Mouse (Mus musculus): ENCODE measurements around the gene Atf5. TPM values are rescaled to one million over a fixed set of nuclear protein-coding genes. Genes with fewer than 3 reads are reported as not detected.

The Atf5 gene
- polyA plus RNA-seq, 1 experiment from 2014 or later = 1.8 TPM

DNA sequence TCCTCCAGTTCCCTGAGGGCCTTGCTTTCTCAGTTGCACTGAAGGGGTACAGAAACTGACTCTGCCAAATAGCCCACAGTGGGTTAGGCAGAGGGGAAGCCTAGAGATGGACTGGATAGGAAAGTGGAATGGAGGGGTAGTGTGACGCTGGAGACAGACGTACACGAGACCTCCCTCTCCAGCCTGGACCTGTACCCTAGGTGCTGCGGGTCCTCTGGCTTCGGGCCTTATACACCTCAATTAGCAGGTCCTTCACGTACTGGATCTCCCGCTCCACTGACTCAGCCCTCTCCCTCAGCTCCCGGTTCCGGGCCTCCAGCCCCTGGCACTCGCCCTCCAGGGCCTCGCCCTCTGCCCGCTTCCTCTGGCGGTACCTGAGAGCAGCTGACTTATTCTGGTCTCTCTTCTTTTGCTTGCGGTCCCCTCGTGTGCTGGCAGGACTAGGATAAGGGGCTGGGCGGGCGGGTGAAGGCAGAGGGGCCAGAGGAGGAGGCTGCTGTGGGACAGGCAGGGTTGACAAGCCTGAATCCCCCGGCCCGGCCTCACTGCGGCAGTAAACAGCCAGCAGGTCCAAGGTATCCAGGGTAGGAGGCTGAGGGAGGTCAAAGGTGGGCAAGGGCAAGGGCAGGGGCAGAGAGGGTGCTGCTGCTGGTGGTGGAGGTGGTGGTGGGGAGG, 3.7 kb downstream of the Atf5 start:
- no peak for ATAC-seq (ENCODE audit: insufficient number of reproducible peaks, insufficient read depth, low FRiP score, low read depth)
- 89% methylated on average over 20 of the region's 20 CpGs for WGBS
- peaks cover 7 to 14% of the 10 kb centered on the region in 2 experiments for H3K4me1 ChIP-seq (ENCODE audit: control insufficient read depth in 2 of 2, insufficient read depth in 2 of 2, low read length in 2 of 2)

DNA sequence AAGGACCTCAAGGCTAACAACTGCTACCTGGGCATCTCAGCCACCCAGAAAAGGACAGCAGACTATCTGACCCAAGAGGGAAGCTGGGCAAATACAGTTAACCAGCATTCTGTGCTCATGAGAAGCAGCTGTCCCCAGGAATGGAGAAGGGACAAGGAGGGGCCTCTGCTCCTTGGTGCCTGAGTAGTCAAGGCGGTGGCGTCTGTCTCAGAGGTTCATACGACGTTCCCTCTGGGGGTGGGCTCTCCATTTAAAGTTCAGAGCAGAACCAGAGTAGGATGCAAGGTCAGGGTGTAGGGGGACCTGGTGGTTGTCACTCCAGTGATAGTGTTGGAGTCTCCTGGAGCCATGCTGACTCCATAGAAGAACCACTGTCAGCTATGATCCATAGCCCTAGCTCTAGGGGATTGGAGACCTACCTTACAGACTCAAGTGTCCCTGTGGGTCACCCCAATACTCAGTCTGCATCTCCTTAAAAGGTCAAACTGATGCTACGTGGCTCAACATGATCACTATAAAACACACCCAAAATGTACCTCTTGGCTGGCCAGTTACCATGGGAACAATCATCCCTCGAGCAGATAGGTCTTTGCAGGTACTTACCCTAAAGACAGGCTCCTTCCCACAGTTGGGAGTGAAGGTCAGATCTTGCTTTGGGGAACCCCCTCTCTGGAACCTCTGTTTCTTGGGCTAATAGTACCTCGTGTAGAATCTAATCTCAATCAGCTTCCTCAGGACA, 5.5 kb downstream of the Atf5 start:
- H3K27ac ChIP-seq (replicated peaks in 1 of 2; ENCODE audit: control insufficient read depth in 1 of 2, insufficient read depth in 1 of 2, low read depth in 2 of 2, low read length in 2 of 2) = no peak overlapping the region
- H3K9me3 ChIP-seq (ENCODE audit: control insufficient read depth, low read length) = no peaks in the 10 kb centered on the region
- H3K27me3 ChIP-seq (ENCODE audit: control insufficient read depth, insufficient read depth, low read length) = no peaks in the 10 kb centered on the region
- ATAC-seq (ENCODE audit: insufficient number of reproducible peaks, insufficient read depth, low FRiP score, low read depth) = no peak
- WGBS = 87% methylated on average over 7 of the region's 7 CpGs
- H3K9ac ChIP-seq (ENCODE audit: low read length) = no peak overlapping the region
- peaks cover 25% of the 10 kb centered on the region for H3K36me3 ChIP-seq (ENCODE audit: control insufficient read depth, insufficient read depth, low read length)
- H3K4me2 ChIP-seq (ENCODE audit: low read length) = no peak overlapping the region
- H3K4me3 ChIP-seq (ENCODE audit: control insufficient read depth in 1 of 2, insufficient read depth in 1 of 2, low read depth in 1 of 2, low read length in 2 of 2) = no peak overlapping the region
- H3K4me1 ChIP-seq (ENCODE audit: control insufficient read depth in 2 of 2, insufficient read depth in 2 of 2, low read length in 2 of 2) = peaks cover 2 to 6% of the 10 kb centered on the region in 2 experiments

More for the DNA sequence above, 3.7 kb downstream of the Atf5 start:
- H3K36me3 ChIP-seq (ENCODE audit: control insufficient read depth, insufficient read depth, low read length) = peaks cover 25% of the 10 kb centered on the region
- H3K27ac ChIP-seq (replicated peaks in 1 of 2; ENCODE audit: control insufficient read depth in 1 of 2, insufficient read depth in 1 of 2, low read depth in 2 of 2, low read length in 2 of 2) = no peak overlapping the region
- H3K4me2 ChIP-seq (ENCODE audit: low read length) = no peak overlapping the region
- H3K27me3 ChIP-seq (ENCODE audit: control insufficient read depth, insufficient read depth, low read length) = no peaks in the 10 kb centered on the region
- no peak overlapping the region for H3K9ac ChIP-seq (ENCODE audit: low read length)
- no peak overlapping the region for H3K4me3 ChIP-seq (ENCODE audit: control insufficient read depth in 1 of 2, insufficient read depth in 1 of 2, low read depth in 1 of 2, low read length in 2 of 2)
- no peaks in the 10 kb centered on the region for H3K9me3 ChIP-seq (ENCODE audit: control insufficient read depth, low read length)

DNA sequence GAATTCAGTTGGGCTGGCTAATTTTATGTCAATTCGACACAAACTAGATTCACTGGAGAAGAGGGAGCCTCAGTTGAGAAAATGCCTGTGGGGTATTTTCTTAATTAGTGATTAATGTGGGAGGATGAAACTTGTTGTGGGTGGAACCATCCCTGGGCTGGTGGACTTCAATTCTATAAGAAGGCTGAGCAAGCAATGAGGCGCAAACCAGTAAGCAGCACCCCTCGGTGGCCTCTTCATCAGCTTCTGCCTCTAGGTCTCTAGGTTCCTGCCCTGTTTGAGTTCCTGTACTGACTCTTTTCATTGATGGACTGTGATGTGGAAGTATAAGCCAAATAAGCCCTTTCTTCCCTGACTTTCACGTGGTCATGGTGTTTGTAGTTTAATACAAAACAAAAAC, 6.1 kb downstream of the Atf5 start:
- WGBS = 74% methylated on average over 4 of the region's 4 CpGs
- Histone ChIP-seq H3K4me2 (ENCODE audit: low read length) (no peak overlapping the region), H3K4me3 (ENCODE audit: control insufficient read depth in 1 of 2, insufficient read depth in 1 of 2, low read depth in 1 of 2, low read length in 2 of 2) (no peak overlapping the region), H3K36me3 (ENCODE audit: control insufficient read depth, insufficient read depth, low read length) (peaks cover 25% of the 10 kb centered on the region), H3K9ac (ENCODE audit: low read length) (no peak overlapping the region), H3K27ac (replicated peaks in 1 of 2; ENCODE audit: control insufficient read depth in 1 of 2, insufficient read depth in 1 of 2, low read depth in 2 of 2, low read length in 2 of 2) (no peak overlapping the region), H3K27me3 (ENCODE audit: control insufficient read depth, insufficient read depth, low read length) (no peaks in the 10 kb centered on the region), H3K4me1 (ENCODE audit: control insufficient read depth in 2 of 2, insufficient read depth in 2 of 2, low read length in 2 of 2) (peaks cover 2 to 6% of the 10 kb centered on the region in 2 experiments), H3K9me3 (ENCODE audit: control insufficient read depth, low read length) (no peaks in the 10 kb centered on the region)
- ATAC-seq (ENCODE audit: insufficient number of reproducible peaks, insufficient read depth, low FRiP score, low read depth) = no peak

DNA sequence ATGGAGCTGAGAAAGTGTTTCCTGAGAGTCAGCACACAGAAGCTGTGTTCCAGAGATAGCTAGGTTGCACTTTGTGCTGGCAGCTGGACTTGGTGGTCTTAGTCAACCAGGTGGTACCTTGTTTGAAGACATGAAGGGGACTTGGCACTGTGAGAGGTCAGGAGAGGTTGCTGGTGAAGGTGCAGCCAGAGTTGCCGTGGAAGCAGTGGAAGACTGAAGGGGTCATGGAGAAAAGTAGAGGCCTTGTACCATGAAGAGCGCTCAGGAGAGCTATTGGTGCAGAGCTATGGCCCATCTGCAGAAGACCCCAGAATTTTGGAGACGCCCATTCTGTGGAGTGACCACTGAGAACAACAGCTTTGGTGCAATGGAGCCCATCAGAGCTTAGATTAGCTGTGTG, 7.0 kb downstream of the Atf5 start:
- H3K4me2 ChIP-seq (ENCODE audit: low read length) = no peak overlapping the region
- H3K27ac ChIP-seq (replicated peaks in 1 of 2; ENCODE audit: control insufficient read depth in 1 of 2, insufficient read depth in 1 of 2, low read depth in 2 of 2, low read length in 2 of 2) = no peak overlapping the region
- no peak overlapping the region for H3K4me3 ChIP-seq (ENCODE audit: control insufficient read depth in 1 of 2, insufficient read depth in 1 of 2, low read depth in 1 of 2, low read length in 2 of 2)
- 82% methylated on average over 3 of the region's 3 CpGs for WGBS
- no peaks in the 10 kb centered on the region for H3K9me3 ChIP-seq (ENCODE audit: control insufficient read depth, low read length)
- no peak for ATAC-seq (ENCODE audit: insufficient number of reproducible peaks, insufficient read depth, low FRiP score, low read depth)
- peaks cover 25% of the 10 kb centered on the region for H3K36me3 ChIP-seq (ENCODE audit: control insufficient read depth, insufficient read depth, low read length)
- no peaks in the 10 kb centered on the region for H3K27me3 ChIP-seq (ENCODE audit: control insufficient read depth, insufficient read depth, low read length)
- no peak overlapping the region for H3K9ac ChIP-seq (ENCODE audit: low read length)
- H3K4me1 ChIP-seq (ENCODE audit: control insufficient read depth in 2 of 2, insufficient read depth in 2 of 2, low read length in 2 of 2) = no peaks in the 10 kb centered on the region

DNA sequence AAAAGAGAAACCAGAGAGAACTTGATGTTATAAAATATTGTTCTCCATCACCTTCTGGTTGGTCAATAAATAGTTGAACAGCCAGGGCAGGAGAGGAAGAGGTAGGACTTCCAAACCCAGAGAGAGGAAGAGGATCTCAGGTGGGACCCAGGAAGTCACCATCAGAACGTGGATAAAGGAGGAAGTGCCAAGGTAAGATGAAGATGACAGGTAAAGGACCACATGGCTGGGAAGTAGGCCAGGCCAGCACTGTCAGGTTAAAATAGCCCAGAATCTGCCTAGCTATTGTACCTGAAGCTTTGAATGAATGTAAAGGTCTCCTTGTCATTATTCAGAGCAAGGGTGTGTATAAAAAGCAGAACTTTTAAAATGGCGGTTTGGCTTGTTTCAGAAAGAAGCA, 7.5 kb downstream of the Atf5 start:
- H3K27me3 ChIP-seq (ENCODE audit: control insufficient read depth, insufficient read depth, low read length) = no peaks in the 10 kb centered on the region
- H3K4me1 ChIP-seq (ENCODE audit: control insufficient read depth in 2 of 2, insufficient read depth in 2 of 2, low read length in 2 of 2) = no peaks in the 10 kb centered on the region
- no peaks in the 10 kb centered on the region for H3K9me3 ChIP-seq (ENCODE audit: control insufficient read depth, low read length)
- no peak overlapping the region for H3K4me3 ChIP-seq (ENCODE audit: control insufficient read depth in 1 of 2, insufficient read depth in 1 of 2, low read depth in 1 of 2, low read length in 2 of 2)
- no peak for ATAC-seq (ENCODE audit: insufficient number of reproducible peaks, insufficient read depth, low FRiP score, low read depth)
- peaks cover 19% of the 10 kb centered on the region for H3K36me3 ChIP-seq (ENCODE audit: control insufficient read depth, insufficient read depth, low read length)
- H3K4me2 ChIP-seq (ENCODE audit: low read length) = no peak overlapping the region
- H3K9ac ChIP-seq (ENCODE audit: low read length) = no peak overlapping the region
- no peak overlapping the region for H3K27ac ChIP-seq (replicated peaks in 1 of 2; ENCODE audit: control insufficient read depth in 1 of 2, insufficient read depth in 1 of 2, low read depth in 2 of 2, low read length in 2 of 2)
- 69% methylated on average over 2 of the region's 2 CpGs for WGBS

GRCm38 (mm10) chr7:44792781-44793180, 23.7 kb downstream of the Atf5 start:
- Histone ChIP-seq H3K27ac (replicated peaks in 1 of 2; ENCODE audit: control insufficient read depth in 1 of 2, insufficient read depth in 1 of 2, low read depth in 2 of 2, low read length in 2 of 2) (no peak overlapping the region), H3K36me3 (ENCODE audit: control insufficient read depth, insufficient read depth, low read length) (no peaks in the 10 kb centered on the region), H3K9ac (ENCODE audit: low read length) (no peak overlapping the region), H3K4me1 (ENCODE audit: control insufficient read depth in 2 of 2, insufficient read depth in 2 of 2, low read length in 2 of 2) (no peaks in the 10 kb centered on the region), H3K4me2 (ENCODE audit: low read length) (no peak overlapping the region), H3K4me3 (ENCODE audit: control insufficient read depth in 1 of 2, insufficient read depth in 1 of 2, low read depth in 1 of 2, low read length in 2 of 2) (no peak overlapping the region), H3K9me3 (ENCODE audit: control insufficient read depth, low read length) (peaks cover 3% of the 10 kb centered on the region; the same call in 1 of the 2 replicates), H3K27me3 (ENCODE audit: control insufficient read depth, insufficient read depth, low read length) (no peaks in the 10 kb centered on the region)
- no peak for ATAC-seq (ENCODE audit: insufficient number of reproducible peaks, insufficient read depth, low FRiP score, low read depth)
- WGBS = 70% methylated on average over 6 of the region's 6 CpGs

DNA sequence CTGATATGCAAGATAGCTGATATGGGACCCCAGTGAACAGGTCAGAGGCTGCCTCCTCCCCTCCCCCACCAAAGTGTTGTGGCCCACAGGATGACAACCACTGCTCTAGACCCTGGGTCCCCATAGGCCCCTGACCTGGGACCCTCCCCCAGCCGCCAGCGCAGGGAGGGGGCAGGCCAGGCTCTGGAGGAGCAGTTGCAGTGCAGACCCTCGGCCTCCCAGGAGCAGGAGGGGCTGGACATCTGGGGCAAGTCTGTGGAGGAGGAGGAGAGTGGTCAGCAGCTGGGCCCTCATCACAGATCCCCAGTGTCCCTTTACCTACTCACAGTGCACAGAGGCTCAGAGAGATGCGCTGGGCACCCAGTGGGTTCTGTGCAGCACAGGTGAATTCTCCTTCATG, 26.4 kb downstream of the Atf5 start:
- ATAC-seq (ENCODE audit: insufficient number of reproducible peaks, insufficient read depth, low FRiP score, low read depth) = no peak

More for the DNA sequence above, 26.4 kb downstream of the Atf5 start:
- Histone ChIP-seq H3K27me3 (ENCODE audit: control insufficient read depth, insufficient read depth, low read length) (no peaks in the 10 kb centered on the region), H3K4me2 (ENCODE audit: low read length) (no peak overlapping the region), H3K9me3 (ENCODE audit: control insufficient read depth, low read length) (no peaks in the 10 kb centered on the region), H3K4me1 (ENCODE audit: control insufficient read depth in 2 of 2, insufficient read depth in 2 of 2, low read length in 2 of 2) (no peaks in the 10 kb centered on the region), H3K27ac (replicated peaks in 1 of 2; ENCODE audit: control insufficient read depth in 1 of 2, insufficient read depth in 1 of 2, low read depth in 2 of 2, low read length in 2 of 2) (no peak overlapping the region), H3K4me3 (ENCODE audit: control insufficient read depth in 1 of 2, insufficient read depth in 1 of 2, low read depth in 1 of 2, low read length in 2 of 2) (no peak overlapping the region), H3K9ac (ENCODE audit: low read length) (no peak overlapping the region), H3K36me3 (ENCODE audit: control insufficient read depth, insufficient read depth, low read length) (no peaks in the 10 kb centered on the region)
- 57% methylated on average over 4 of the region's 4 CpGs for WGBS

All from heart, embryonic 14.5 days (tissue).